Mouse (Mus musculus): ENCODE measurements around the gene Sapcd1. TPM values are rescaled to one million over a fixed set of nuclear protein-coding genes. Genes with fewer than 3 reads are reported as not detected.

Gene Sapcd1
- polyA plus RNA-seq, 1 experiment, result not detected

GRCm38 (mm10) chr17:34977000-34977399, 50.8 kb downstream of the Sapcd1 start:
- Histone ChIP-seq H3K27ac (ENCODE audit: insufficient read depth, low read length) (no peak overlapping the region), H3K4me1 (ENCODE audit: control insufficient read depth, insufficient read depth, low read length) (no peaks in the 10 kb centered on the region), H3K4me3 (ENCODE audit: insufficient read depth, low read length) (no peak overlapping the region)
- no peak for TF ChIP-seq CTCF (IDR thresholded peaks at IDR 0.05; ENCODE audit: borderline replicate concordance, insufficient read depth, low read length)

Other genes starting within 250 kb of the Sapcd1 start
- gene Cyp21a1, start 223.5 kb downstream of the Sapcd1 start, polyA plus RNA-seq (2011; ENCODE audit: insufficient read length, low read depth, missing spikeins), result not detected in 2 replicates
- gene Stk19, start 191.1 kb downstream of the Sapcd1 start, polyA plus RNA-seq (2011; ENCODE audit: insufficient read length, low read depth, missing spikeins), result 17.9 and 19.2 TPM in 2 replicates
- 21.9 and 25.0 TPM in 2 replicates for gene Dxo, start 191.0 kb downstream of the Sapcd1 start, polyA plus RNA-seq (2011; ENCODE audit: insufficient read length, low read depth, missing spikeins)
- 25.6 and 27.7 TPM in 2 replicates for gene Skiv2l, start 177.8 kb downstream of the Sapcd1 start, polyA plus RNA-seq (2011; ENCODE audit: insufficient read length, low read depth, missing spikeins)
- 31.5 and 34.7 TPM in 2 replicates for gene Nelfe, start 177.6 kb downstream of the Sapcd1 start, polyA plus RNA-seq (2011; ENCODE audit: insufficient read length, low read depth, missing spikeins)
- gene Cfb, start 165.5 kb downstream of the Sapcd1 start, polyA plus RNA-seq (2011; ENCODE audit: insufficient read length, low read depth, missing spikeins), result 0.26 TPM in 1 of 2 replicates, not detected in the other
- 12.3 and 16.2 TPM in 2 replicates for gene Zbtb12, start 148.5 kb downstream of the Sapcd1 start, polyA plus RNA-seq (2011; ENCODE audit: insufficient read length, low read depth, missing spikeins)
- gene Gm20547, start 146.0 kb downstream of the Sapcd1 start, polyA plus RNA-seq (2011; ENCODE audit: insufficient read length, low read depth, missing spikeins), result 0.58 TPM in 1 of 2 replicates, not detected in the other
- gene C2, start 129.8 kb downstream of the Sapcd1 start, polyA plus RNA-seq (2011; ENCODE audit: insufficient read length, low read depth, missing spikeins), result 3.0 and 6.6 TPM in 2 replicates
- 84.7 and 94.2 TPM in 2 replicates for gene Ehmt2, start 129.5 kb downstream of the Sapcd1 start, polyA plus RNA-seq (2011; ENCODE audit: insufficient read length, low read depth, missing spikeins)
- not detected in 2 replicates for gene Slc44a4, start 113.5 kb downstream of the Sapcd1 start, polyA plus RNA-seq (2011; ENCODE audit: insufficient read length, low read depth, missing spikeins)
- gene Neu1, start 96.8 kb downstream of the Sapcd1 start, polyA plus RNA-seq (2011; ENCODE audit: insufficient read length, low read depth, missing spikeins), result 10.0 and 11.3 TPM in 2 replicates
- 20.9 and 36.6 TPM in 2 replicates for gene Hspa1b, start 68.8 kb downstream of the Sapcd1 start, polyA plus RNA-seq (2011; ENCODE audit: insufficient read length, low read depth, missing spikeins)
- gene Gm20481, start 58.1 kb downstream of the Sapcd1 start, polyA plus RNA-seq (2011; ENCODE audit: insufficient read length, low read depth, missing spikeins), result not detected in 2 replicates
- gene Hspa1a, start 55.9 kb downstream of the Sapcd1 start, polyA plus RNA-seq (2011; ENCODE audit: insufficient read length, low read depth, missing spikeins), result 6.0 and 6.5 TPM in 2 replicates
- gene Hspa1l, start 55.3 kb downstream of the Sapcd1 start, polyA plus RNA-seq (2011; ENCODE audit: insufficient read length, low read depth, missing spikeins), result not detected in 2 replicates
- gene Lsm2, start 46.2 kb downstream of the Sapcd1 start, polyA plus RNA-seq (2011; ENCODE audit: insufficient read length, low read depth, missing spikeins), result 74.8 and 93.3 TPM in 2 replicates
- gene Vars, start 27.0 kb downstream of the Sapcd1 start, polyA plus RNA-seq (2011; ENCODE audit: insufficient read length, low read depth, missing spikeins), result 81.3 and 85.7 TPM in 2 replicates
- gene Vwa7, start 11.4 kb downstream of the Sapcd1 start, polyA plus RNA-seq (2011; ENCODE audit: insufficient read length, low read depth, missing spikeins), result 0.12 and 0.26 TPM in 2 replicates
- 1.2 and 2.8 TPM in 2 replicates for gene Msh5, start 18.7 kb upstream of the Sapcd1 start, polyA plus RNA-seq (2011; ENCODE audit: insufficient read length, low read depth, missing spikeins)
- 266 and 360 TPM in 2 replicates for gene Clic1, start 21.9 kb upstream of the Sapcd1 start, polyA plus RNA-seq (2011; ENCODE audit: insufficient read length, low read depth, missing spikeins)
- 46.4 and 52.8 TPM in 2 replicates for gene Ddah2, start 31.0 kb upstream of the Sapcd1 start, polyA plus RNA-seq (2011; ENCODE audit: insufficient read length, low read depth, missing spikeins)
- gene Ly6g6c, start 37.4 kb upstream of the Sapcd1 start, polyA plus RNA-seq (2011; ENCODE audit: insufficient read length, low read depth, missing spikeins), result not detected in 2 replicates
- gene Mpig6b, start 38.2 kb upstream of the Sapcd1 start, polyA plus RNA-seq (2011; ENCODE audit: insufficient read length, low read depth, missing spikeins), result 0.22 TPM in 1 of 2 replicates, not detected in the other
- gene Ly6g6e, start 48.9 kb upstream of the Sapcd1 start, polyA plus RNA-seq (2011; ENCODE audit: insufficient read length, low read depth, missing spikeins), result not detected in 2 replicates
- not detected in 2 replicates for gene Ly6g6d, start 50.0 kb upstream of the Sapcd1 start, polyA plus RNA-seq (2011; ENCODE audit: insufficient read length, low read depth, missing spikeins)
- not detected in 2 replicates for gene Ly6g6f, start 57.6 kb upstream of the Sapcd1 start, polyA plus RNA-seq (2011; ENCODE audit: insufficient read length, low read depth, missing spikeins)
- 31.8 and 33.9 TPM in 2 replicates for gene Abhd16a, start 61.2 kb upstream of the Sapcd1 start, polyA plus RNA-seq (2011; ENCODE audit: insufficient read length, low read depth, missing spikeins)
- gene Ly6g5c, start 80.3 kb upstream of the Sapcd1 start, polyA plus RNA-seq (2011; ENCODE audit: insufficient read length, low read depth, missing spikeins), result not detected in 2 replicates
- 0.74 TPM in 1 of 2 replicates, not detected in the other for gene Ly6g5b, start 87.4 kb upstream of the Sapcd1 start, polyA plus RNA-seq (2011; ENCODE audit: insufficient read length, low read depth, missing spikeins)
- gene Gpank1, start 93.4 kb upstream of the Sapcd1 start, polyA plus RNA-seq (2011; ENCODE audit: insufficient read length, low read depth, missing spikeins), result 8.9 and 10.2 TPM in 2 replicates
- 164 and 169 TPM in 2 replicates for gene Csnk2b, start 94.0 kb upstream of the Sapcd1 start, polyA plus RNA-seq (2011; ENCODE audit: insufficient read length, low read depth, missing spikeins)
- 16.1 and 18.4 TPM in 2 replicates for gene D17H6S53E, start 98.4 kb upstream of the Sapcd1 start, polyA plus RNA-seq (2011; ENCODE audit: insufficient read length, low read depth, missing spikeins)
- 0.48 TPM in 1 of 2 replicates, not detected in the other for gene Apom, start 104.0 kb upstream of the Sapcd1 start, polyA plus RNA-seq (2011; ENCODE audit: insufficient read length, low read depth, missing spikeins)
- 193 and 196 TPM in 2 replicates for gene Bag6, start 107.2 kb upstream of the Sapcd1 start, polyA plus RNA-seq (2011; ENCODE audit: insufficient read length, low read depth, missing spikeins)
- 174 and 183 TPM in 2 replicates for gene Prrc2a, start 136.9 kb upstream of the Sapcd1 start, polyA plus RNA-seq (2011; ENCODE audit: insufficient read length, low read depth, missing spikeins)
- not detected in 2 replicates for gene Aif1, start 148.1 kb upstream of the Sapcd1 start, polyA plus RNA-seq (2011; ENCODE audit: insufficient read length, low read depth, missing spikeins)
- gene Lst1, start 160.4 kb upstream of the Sapcd1 start, polyA plus RNA-seq (2011; ENCODE audit: insufficient read length, low read depth, missing spikeins), result 2.5 and 3.5 TPM in 2 replicates
- gene Ltb, start 166.4 kb upstream of the Sapcd1 start, polyA plus RNA-seq (2011; ENCODE audit: insufficient read length, low read depth, missing spikeins), result not detected in 2 replicates
- gene Tnf, start 174.0 kb upstream of the Sapcd1 start, polyA plus RNA-seq (2011; ENCODE audit: insufficient read length, low read depth, missing spikeins), result 0.35 TPM in 1 of 2 replicates, not detected in the other
- gene Lta, start 177.3 kb upstream of the Sapcd1 start, polyA plus RNA-seq (2011; ENCODE audit: insufficient read length, low read depth, missing spikeins), result not detected in 2 replicates
- not detected in 2 replicates for gene Gm16181, start 192.8 kb upstream of the Sapcd1 start, polyA plus RNA-seq (2011; ENCODE audit: insufficient read length, low read depth, missing spikeins)
- 2.0 and 3.7 TPM in 2 replicates for gene Atp6v1g2, start 205.6 kb upstream of the Sapcd1 start, polyA plus RNA-seq (2011; ENCODE audit: insufficient read length, low read depth, missing spikeins)
- gene Nfkbil1, start 207.8 kb upstream of the Sapcd1 start, polyA plus RNA-seq (2011; ENCODE audit: insufficient read length, low read depth, missing spikeins), result 7.9 and 10.1 TPM in 2 replicates
- 182 and 227 TPM in 2 replicates for gene Ddx39b, start 213.7 kb upstream of the Sapcd1 start, polyA plus RNA-seq (2011; ENCODE audit: insufficient read length, low read depth, missing spikeins)
- 98.1 and 108 TPM in 2 replicates for gene H2-D1, start 234.7 kb upstream of the Sapcd1 start, polyA plus RNA-seq (2011; ENCODE audit: insufficient read length, low read depth, missing spikeins)